Mouse (Mus musculus): ENCODE measurements around the gene Tldc1. TPM values are rescaled to one million over a fixed set of nuclear protein-coding genes. Genes with fewer than 3 reads are reported as not detected.

Gene Tldc1
- 7.8 and 8.8 TPM in 2 replicates for total RNA-seq (2023)

GRCm38 (mm10) chr8:119778263-119778662, at the start of gene Tldc1:
Tldc1 (minus strand) TSS chr8:119778416.

Other genes starting within 250 kb of the Tldc1 start
- gene Mbtps1, start 219.7 kb downstream of the Tldc1 start, total RNA-seq (2023) = 44.8 and 59.4 TPM in 2 replicates
- 26.0 and 40.6 TPM in 2 replicates for gene Hsdl1, start 203.2 kb downstream of the Tldc1 start, total RNA-seq (2023)
- gene Dnaaf1, start 203.2 kb downstream of the Tldc1 start, total RNA-seq (2023) = 0.16 and 0.18 TPM in 2 replicates
- gene Taf1c, start 173.2 kb downstream of the Tldc1 start, total RNA-seq (2023) = 6.2 and 8.7 TPM in 2 replicates
- gene Adad2, start 165.7 kb downstream of the Tldc1 start, total RNA-seq (2023) = not detected in 2 replicates
- gene Kcng4, start 142.7 kb downstream of the Tldc1 start, total RNA-seq (2023) = not detected in 2 replicates
- not detected in 2 replicates for gene Wfdc1, start 112.1 kb downstream of the Tldc1 start, total RNA-seq (2023)
- 0.27 and 0.28 TPM in 2 replicates for gene Atp2c2, start 78.4 kb downstream of the Tldc1 start, total RNA-seq (2023)
- gene Cotl1, start 62.1 kb upstream of the Tldc1 start, total RNA-seq (2023) = 958 and 1,043 TPM in 2 replicates
- gene Klhl36, start 83.8 kb upstream of the Tldc1 start, total RNA-seq (2023) = 15.3 and 21.9 TPM in 2 replicates
- gene Usp10, start 131.9 kb upstream of the Tldc1 start, total RNA-seq (2023) = 13.7 and 16.1 TPM in 2 replicates
- 6.4 and 17.4 TPM in 2 replicates for gene Gm20388, start 132.4 kb upstream of the Tldc1 start, total RNA-seq (2023)
- 103 and 118 TPM in 2 replicates for gene Crispld2, start 214.0 kb upstream of the Tldc1 start, total RNA-seq (2023)

Data from neutrophil, adult 65 days (primary cell).